Mouse (Mus musculus): ENCODE results near the gene Chmp2a. TPM values are rescaled to one million over a fixed set of nuclear protein-coding genes. Genes with fewer than 3 reads are reported as not detected.
A peak's percentile ranks its signal among the peaks of the same experiment; 100 is the strongest.

The Chmp2a gene
- total and polyA plus RNA-seq, 2 experiments from 2014 or later: 114 to 198 TPM

DNA sequence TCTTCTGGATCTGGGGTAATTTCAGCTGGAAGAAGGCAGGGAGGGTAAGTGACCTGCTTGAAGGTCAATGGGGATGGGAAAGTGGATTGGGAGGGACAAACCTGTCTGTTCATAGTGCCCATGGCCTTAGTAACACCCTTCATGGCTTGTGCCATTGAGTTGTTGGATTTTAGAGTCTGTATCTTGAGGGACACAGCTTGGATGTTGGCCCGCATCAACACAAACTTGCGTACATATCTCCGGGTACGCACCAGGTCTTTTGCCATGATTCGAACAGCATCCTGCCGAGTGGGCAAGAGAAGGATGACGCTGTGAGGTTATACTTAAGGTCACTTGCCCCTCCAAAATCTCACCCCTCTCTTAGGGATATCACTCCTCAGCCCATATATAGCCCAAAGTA, 2.1 kb downstream of the Chmp2a start:
- H3K36me3 ChIP-seq (ENCODE audit: insufficient read depth, low read length): peaks cover 58% of the 10 kb centered on the region
- H3K27me3 ChIP-seq (ENCODE audit: insufficient read depth, low read length): no peaks in the 10 kb centered on the region
- H3K9ac ChIP-seq (replicated peaks; ENCODE audit: low read length, poor library complexity, severe bottlenecking): no peak overlapping the region
- 88% methylated on average over 7 of the region's 7 CpGs for WGBS
- no peak for ATAC-seq (ENCODE audit: low FRiP score)
- peaks cover 6% of the 10 kb centered on the region for H3K4me1 ChIP-seq (ENCODE audit: insufficient read depth, low read length)
- no peak for DNase-seq (ENCODE audit: low spot score)
- no peaks in the 10 kb centered on the region for H3K9me3 ChIP-seq (ENCODE audit: low read length)
- H3K27ac ChIP-seq (ENCODE audit: low read depth, low read length): no peak overlapping the region
- H3K4me3 ChIP-seq (ENCODE audit: low read depth, low read length): no peak overlapping the region
- TF ChIP-seq CTCF (IDR thresholded peaks at IDR 0.05): no peak
- no peak overlapping the region for H3K4me2 ChIP-seq (ENCODE audit: low read depth, low read length, poor library complexity, severe bottlenecking)

DNA sequence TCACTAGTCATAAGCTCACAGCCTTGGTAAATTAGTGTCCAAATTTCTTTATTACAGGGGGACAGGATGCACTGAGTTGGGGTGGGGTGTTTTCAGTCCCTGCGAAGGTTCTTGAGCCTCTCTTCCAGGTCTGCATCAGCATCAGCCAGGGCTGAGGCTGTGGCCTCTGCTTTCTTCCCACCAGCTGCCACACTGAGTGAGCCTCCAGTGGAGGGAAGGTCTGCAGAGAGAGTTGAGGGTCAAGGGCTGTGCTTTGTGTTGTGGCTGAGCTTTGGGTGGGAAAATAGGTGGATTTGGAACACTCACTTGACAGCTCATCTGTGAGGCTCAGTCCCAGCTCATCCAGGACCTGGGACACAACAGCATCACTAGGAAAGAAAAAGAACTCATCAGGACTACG, 2.6 kb downstream of the Chmp2a start:
- H3K36me3 ChIP-seq (ENCODE audit: insufficient read depth, low read length): peaks cover 64% of the 10 kb centered on the region
- H3K27me3 ChIP-seq (ENCODE audit: insufficient read depth, low read length): no peaks in the 10 kb centered on the region
- H3K4me3 ChIP-seq (ENCODE audit: low read depth, low read length): no peak overlapping the region
- no peak overlapping the region for H3K4me2 ChIP-seq (ENCODE audit: low read depth, low read length, poor library complexity, severe bottlenecking)
- no peak for TF ChIP-seq CTCF (IDR thresholded peaks at IDR 0.05)
- H3K9ac ChIP-seq (replicated peaks; ENCODE audit: low read length, poor library complexity, severe bottlenecking): no peak overlapping the region
- no peak overlapping the region for H3K27ac ChIP-seq (ENCODE audit: low read depth, low read length)
- DNase-seq (ENCODE audit: low spot score) (no peak), ATAC-seq (ENCODE audit: low FRiP score) (no peak)
- WGBS: 78% methylated on average over 2 of the region's 2 CpGs
- H3K4me1 ChIP-seq (ENCODE audit: insufficient read depth, low read length): peaks cover 6% of the 10 kb centered on the region
- no peaks in the 10 kb centered on the region for H3K9me3 ChIP-seq (ENCODE audit: low read length)

DNA sequence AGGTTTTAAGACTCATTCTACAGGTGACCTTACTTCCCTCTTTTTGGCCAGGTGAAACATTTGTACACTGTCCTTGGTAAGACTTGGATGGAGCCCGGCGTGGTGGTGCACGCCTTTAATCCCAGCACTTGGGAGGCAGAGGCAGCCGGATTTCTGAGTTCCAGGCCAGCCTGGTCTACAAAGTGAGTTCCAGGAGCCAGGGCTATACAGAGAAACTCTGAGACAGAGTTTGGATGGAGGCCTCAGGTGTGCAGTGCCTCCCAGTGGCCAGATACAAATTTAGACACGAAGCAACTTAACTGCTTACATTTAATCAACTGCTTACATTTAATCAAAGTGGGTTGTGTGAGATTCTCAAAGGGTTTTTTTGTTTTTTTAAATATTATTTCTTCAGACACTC, 3.5 kb downstream of the Chmp2a start:
- no peak overlapping the region for H3K4me3 ChIP-seq (ENCODE audit: low read depth, low read length)
- H3K9me3 ChIP-seq (ENCODE audit: low read length): no peaks in the 10 kb centered on the region
- peaks cover 63% of the 10 kb centered on the region for H3K36me3 ChIP-seq (ENCODE audit: insufficient read depth, low read length)
- no peak overlapping the region for H3K9ac ChIP-seq (replicated peaks; ENCODE audit: low read length, poor library complexity, severe bottlenecking)
- WGBS: 67% methylated on average over 5 of the region's 5 CpGs
- H3K4me2 ChIP-seq (ENCODE audit: low read depth, low read length, poor library complexity, severe bottlenecking): no peak overlapping the region
- DNase-seq (ENCODE audit: low spot score) (peak; percentile 51), ATAC-seq (ENCODE audit: low FRiP score) (no peak)
- peaks cover 6% of the 10 kb centered on the region for H3K4me1 ChIP-seq (ENCODE audit: insufficient read depth, low read length)
- no peak overlapping the region for H3K27ac ChIP-seq (ENCODE audit: low read depth, low read length)
- peak; percentile 68 for TF ChIP-seq CTCF (IDR thresholded peaks at IDR 0.05)
- H3K27me3 ChIP-seq (ENCODE audit: insufficient read depth, low read length): no peaks in the 10 kb centered on the region

DNA sequence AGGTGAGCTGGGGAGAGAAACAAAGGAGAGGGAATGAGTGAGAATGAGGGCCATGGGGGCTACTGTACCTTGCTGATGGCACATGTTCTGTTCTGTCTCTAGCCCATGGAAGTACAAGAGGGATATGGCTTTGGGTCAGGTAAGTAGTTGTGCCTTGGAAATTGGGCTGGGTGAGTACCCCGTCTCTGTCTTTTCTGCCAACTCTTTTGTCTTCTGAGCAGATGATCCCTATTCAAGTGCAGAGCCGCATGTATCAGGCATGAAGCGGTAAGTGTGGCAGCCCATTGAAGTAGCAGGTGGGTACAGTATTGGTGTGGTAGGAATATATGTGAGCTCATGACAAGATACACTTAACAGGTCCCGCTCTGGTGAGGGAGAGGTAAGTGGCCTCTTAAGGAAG, 5.6 kb downstream of the Chmp2a start:
- 86% methylated on average over 4 of the region's 4 CpGs for WGBS
- ATAC-seq (ENCODE audit: low FRiP score) (no peak), DNase-seq (ENCODE audit: low spot score) (no peak)
- Histone ChIP-seq H3K4me3 (ENCODE audit: low read depth, low read length) (no peak overlapping the region), H3K9me3 (ENCODE audit: low read length) (no peaks in the 10 kb centered on the region), H3K36me3 (ENCODE audit: insufficient read depth, low read length) (peaks cover 57% of the 10 kb centered on the region), H3K4me2 (ENCODE audit: low read depth, low read length, poor library complexity, severe bottlenecking) (no peak overlapping the region), H3K27me3 (ENCODE audit: insufficient read depth, low read length) (no peaks in the 10 kb centered on the region), H3K4me1 (ENCODE audit: insufficient read depth, low read length) (peaks cover 11% of the 10 kb centered on the region), H3K27ac (ENCODE audit: low read depth, low read length) (no peak overlapping the region), H3K9ac (replicated peaks; ENCODE audit: low read length, poor library complexity, severe bottlenecking) (no peak overlapping the region)
- no peak for TF ChIP-seq CTCF (IDR thresholded peaks at IDR 0.05)

DNA sequence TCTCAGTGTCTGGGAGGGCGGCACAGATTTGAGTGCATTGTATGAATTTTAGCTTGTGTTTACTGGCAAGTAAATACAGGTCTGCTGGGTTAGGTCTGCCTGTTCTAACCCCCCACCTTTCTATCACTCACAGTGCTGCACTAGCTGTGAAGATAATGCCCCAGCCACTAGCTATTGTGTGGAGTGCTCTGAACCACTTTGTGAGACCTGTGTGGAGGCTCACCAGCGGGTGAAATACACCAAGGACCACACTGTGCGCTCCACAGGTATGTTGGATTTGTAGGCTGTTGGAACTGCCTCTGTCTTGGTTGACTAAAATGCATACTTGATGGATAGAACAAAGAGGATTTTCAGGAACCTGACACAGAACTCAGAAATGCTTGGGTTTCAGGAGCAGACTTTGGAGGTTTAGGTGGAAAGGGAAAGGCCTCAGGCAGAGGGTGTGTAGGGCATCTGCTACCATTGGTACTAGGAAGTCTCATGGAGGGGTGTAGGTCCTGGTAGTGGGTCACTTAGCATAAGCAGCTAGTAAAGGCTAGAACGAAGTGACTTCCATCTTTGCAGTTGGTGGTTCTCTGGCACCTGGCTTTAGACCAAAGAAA, 9.0 kb downstream of the Chmp2a start:
- DNase-seq (ENCODE audit: low spot score) (no peak), ATAC-seq (ENCODE audit: low FRiP score) (no peak)
- peak overlapping the region; percentile 93 for H3K9ac ChIP-seq (replicated peaks; ENCODE audit: low read length, poor library complexity, severe bottlenecking)
- peak overlapping the region; percentile 85 for H3K4me3 ChIP-seq (ENCODE audit: low read depth, low read length)
- peak overlapping the region; percentile 96 for H3K4me2 ChIP-seq (ENCODE audit: low read depth, low read length, poor library complexity, severe bottlenecking)
- peaks cover 5% of the 10 kb centered on the region; the same call in 1 of the 2 replicates for H3K4me1 ChIP-seq (ENCODE audit: insufficient read depth, low read length)
- H3K9me3 ChIP-seq (ENCODE audit: low read length): no peaks in the 10 kb centered on the region
- peaks cover 41% of the 10 kb centered on the region for H3K36me3 ChIP-seq (ENCODE audit: insufficient read depth, low read length)
- 33% methylated on average over 4 of the region's 4 CpGs for WGBS
- no peaks in the 10 kb centered on the region for H3K27me3 ChIP-seq (ENCODE audit: insufficient read depth, low read length)
- peak overlapping the region; percentile 99 for H3K27ac ChIP-seq (ENCODE audit: low read depth, low read length)
- no peak for TF ChIP-seq CTCF (IDR thresholded peaks at IDR 0.05)

DNA sequence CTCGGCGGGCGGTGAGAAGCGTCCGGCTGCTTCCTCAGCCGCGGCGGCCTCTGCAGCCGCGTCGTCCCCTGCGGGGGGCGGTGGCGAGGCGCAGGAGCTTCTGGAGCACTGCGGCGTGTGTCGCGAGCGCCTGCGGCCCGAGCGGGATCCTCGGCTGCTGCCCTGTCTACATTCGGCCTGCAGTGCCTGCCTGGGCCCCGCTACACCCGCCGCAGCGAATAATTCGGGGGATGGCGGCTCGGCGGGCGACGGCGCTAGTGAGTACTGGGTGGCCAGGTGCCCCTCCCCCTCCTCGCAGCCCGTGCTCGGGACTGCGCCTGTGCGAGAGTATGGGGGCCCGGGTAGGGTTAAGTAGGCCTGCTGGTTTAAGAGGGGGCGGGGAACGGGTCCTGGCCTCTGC, 9.8 kb downstream of the Chmp2a start:
- H3K9ac ChIP-seq (replicated peaks; ENCODE audit: low read length, poor library complexity, severe bottlenecking): peak overlapping the region; percentile 93
- H3K4me3 ChIP-seq (ENCODE audit: low read depth, low read length): peak overlapping the region; percentile 85
- H3K27ac ChIP-seq (ENCODE audit: low read depth, low read length): peak overlapping the region; percentile 99
- no peaks in the 10 kb centered on the region for H3K27me3 ChIP-seq (ENCODE audit: insufficient read depth, low read length)
- no peaks in the 10 kb centered on the region for H3K9me3 ChIP-seq (ENCODE audit: low read length)
- peak; percentile 85 for DNase-seq (ENCODE audit: low spot score)
- H3K36me3 ChIP-seq (ENCODE audit: insufficient read depth, low read length): peaks cover 33% of the 10 kb centered on the region
- peaks cover 5% of the 10 kb centered on the region; the same call in 1 of the 2 replicates for H3K4me1 ChIP-seq (ENCODE audit: insufficient read depth, low read length)
- TF ChIP-seq CTCF (IDR thresholded peaks at IDR 0.05): peak; percentile 53; the same call in 1 of the 2 replicates
- under 1% methylated on average over 38 of the region's 44 CpGs for WGBS
- peak overlapping the region; percentile 96 for H3K4me2 ChIP-seq (ENCODE audit: low read depth, low read length, poor library complexity, severe bottlenecking)
- peak; percentile 67 for ATAC-seq (ENCODE audit: low FRiP score)

All from midbrain, postnatal 0 days (tissue).